Mouse (Mus musculus) CH12.LX (cell line): Measurements from ENCODE around the gene Nt5c3.

Source experiments
- CTCF ChIP-seq, 2 experiments: IDR thresholded peaks in 1 of 2; conservative IDR thresholded peaks in 1 of 2; 2 replicates each; pipeline ENCODE4 v1.5.1; 2011 to 2012; ENCODE audit warnings: low read depth in 2 of 2, low read length in 2 of 2, improper control_type of control experiment in 1 of 2, inconsistent platforms in 1 of 2, mild to moderate bottlenecking in 1 of 2, moderate library complexity in 1 of 2
- E2F4 ChIP-seq: IDR thresholded peaks from 2 replicates; pipeline ENCODE4 v1.6.1; 2011; ENCODE audit warnings: low read depth, low read length, improper control_type of control experiment; ENCODE audit not compliant: insufficient replicate concordance
- EP300 ChIP-seq: IDR thresholded peaks from 2 replicates; pipeline ENCODE4 v1.6.1; 2011; ENCODE audit warnings: low read length, improper control_type of control experiment
- JUND ChIP-seq: conservative IDR thresholded peaks from 2 replicates; pipeline ENCODE4 v1.6.1; 2011; ENCODE audit warnings: low read depth, low read length, improper control_type of control experiment
- KAT2A ChIP-seq: IDR thresholded peaks from 2 replicates; pipeline ENCODE4 v1.6.1; 2012; ENCODE audit warnings: low read length, improper control_type of control experiment, inconsistent platforms; ENCODE audit not compliant: insufficient replicate concordance
- MAZ ChIP-seq: IDR thresholded peaks from 2 replicates; pipeline ENCODE4 v1.6.1; 2012; ENCODE audit warnings: low read depth, mild to moderate bottlenecking, inconsistent platforms, low read length, improper control_type of control experiment, moderate library complexity
- NELFE ChIP-seq: IDR thresholded peaks from 2 replicates; pipeline ENCODE4 v1.6.1; 2011; ENCODE audit warnings: low read depth, low read length, improper control_type of control experiment
- POLR2A ChIP-seq: IDR thresholded peaks from 2 replicates; pipeline ENCODE4 v1.6.1; 2011; ENCODE audit warnings: low read depth, mild to moderate bottlenecking, improper control_type of control experiment, low read length
- POLR2AphosphoS2 ChIP-seq: IDR thresholded peaks from 2 replicates; pipeline ENCODE4 v1.6.1; 2011; ENCODE audit warnings: low read depth, low read length, improper control_type of control experiment
- SIN3A ChIP-seq: IDR thresholded peaks from 2 replicates; pipeline ENCODE4 v1.6.1; 2012; ENCODE audit warnings: low read length, improper control_type of control experiment, inconsistent platforms
- TBP ChIP-seq: conservative IDR thresholded peaks from 2 replicates; pipeline ENCODE4 v1.6.1; 2011; ENCODE audit warnings: low read depth, low read length, improper control_type of control experiment

GRCm38 (mm10) chr6:56848974-56849373 is 74.8 kb downstream of the Nt5c3 start:
- TF ChIP-seq NELFE: no peak
- no peak for TF ChIP-seq CTCF (conservative IDR thresholded peaks at IDR 0.05 in 1 of 2, IDR thresholded peaks at IDR 0.05 in 1 of 2; ENCODE audit: low read depth in 2 of 2, low read length in 2 of 2)
- no peak for TF ChIP-seq POLR2A
- no peak for TF ChIP-seq TBP
- no peak for TF ChIP-seq SIN3A
- no peak for TF ChIP-seq POLR2AphosphoS2
- TF ChIP-seq JUND: no peak
- TF ChIP-seq E2F4: no peak
- no peak for TF ChIP-seq MAZ
- TF ChIP-seq EP300: no peak
- TF ChIP-seq KAT2A: no peak
